Mouse (Mus musculus): ENCODE measurements at regions not wholly inside any gene's neighbourhood (a gene's known extent, or its start where the extent isn't known, plus 50 kb on each side); places are given as distances from the start of the nearest gene placed in this dataset.
A peak's percentile ranks its signal among the peaks of the same experiment; 100 is the strongest.

DNA sequence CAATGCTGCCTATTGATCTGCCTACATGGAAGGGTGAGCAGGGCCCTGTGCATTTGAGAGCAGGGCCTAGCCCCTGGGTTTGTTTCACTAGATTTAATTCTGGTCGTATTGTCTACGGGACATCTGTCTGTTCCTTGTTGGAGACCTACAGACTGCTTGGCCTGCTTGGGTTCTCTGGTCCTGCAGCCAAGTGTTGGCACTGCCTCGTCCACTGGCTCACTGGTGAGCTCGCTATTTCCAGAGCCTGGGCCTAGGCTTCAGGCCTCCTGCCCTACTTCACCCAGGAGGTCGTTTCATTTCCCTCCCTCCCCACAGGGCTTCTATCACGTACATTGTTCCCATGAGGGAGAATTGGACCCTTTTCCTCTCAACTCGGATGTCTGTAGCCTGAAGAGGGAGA, 62.2 kb upstream of the Blcap start:
- no peak for DNase-seq (ENCODE audit: low spot score)
- intact Hi-C loops (cut with DNase I), result loop anchor here (10.0 kb wide), 1 partner anchor 712 kb away; no protein-coding TSS in a partner anchor

DNA sequence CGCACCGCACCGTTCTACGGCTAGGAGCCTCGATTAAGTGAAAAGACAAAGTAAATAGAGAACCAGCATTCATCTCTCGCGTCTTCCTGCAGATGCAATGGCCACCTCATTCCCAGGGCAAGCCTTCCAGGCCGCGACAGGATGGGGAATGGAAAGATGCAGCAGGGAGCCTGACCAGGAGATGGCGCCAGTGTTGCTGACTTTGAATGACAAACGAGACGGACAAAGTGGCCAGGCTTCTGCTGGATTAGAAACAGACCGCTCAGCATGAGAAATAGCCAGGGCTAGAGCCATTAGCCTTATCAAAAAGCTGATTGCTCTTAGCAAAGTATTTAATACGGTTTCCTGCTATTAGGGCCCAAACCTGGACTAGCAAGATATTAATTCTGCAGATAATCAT, 64.6 kb upstream of the Blcap start:
- peak; percentile 43 for DNase-seq (ENCODE audit: low spot score)
- intact Hi-C loops (cut with DNase I), result loop anchor here (1.0 to 10.0 kb wide), 3 partner anchors 307 to 709 kb away; no protein-coding TSS in a partner anchor

DNA sequence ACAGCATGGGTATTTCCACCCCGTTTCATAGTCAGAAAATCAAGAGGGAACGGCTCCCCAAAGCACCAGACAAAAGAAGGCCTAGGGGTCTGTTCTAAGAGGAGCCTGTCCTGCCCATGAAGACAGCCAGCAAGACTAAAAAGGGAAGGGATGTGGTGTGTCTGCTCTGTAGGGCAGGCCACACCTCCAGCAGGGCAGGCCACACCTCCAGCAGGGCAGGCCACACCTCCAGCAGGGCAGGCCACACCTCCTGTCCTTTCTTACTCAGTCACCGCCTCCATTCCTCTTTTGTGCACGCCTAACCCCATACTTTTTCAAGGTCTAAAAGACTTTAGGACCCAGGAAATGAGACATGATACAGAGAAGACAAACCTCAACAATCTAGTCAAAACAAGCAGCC, 69.8 kb upstream of the Blcap start:
- no peak for DNase-seq (ENCODE audit: low spot score)
- intact Hi-C loops (cut with DNase I), result no loop called here

DNA sequence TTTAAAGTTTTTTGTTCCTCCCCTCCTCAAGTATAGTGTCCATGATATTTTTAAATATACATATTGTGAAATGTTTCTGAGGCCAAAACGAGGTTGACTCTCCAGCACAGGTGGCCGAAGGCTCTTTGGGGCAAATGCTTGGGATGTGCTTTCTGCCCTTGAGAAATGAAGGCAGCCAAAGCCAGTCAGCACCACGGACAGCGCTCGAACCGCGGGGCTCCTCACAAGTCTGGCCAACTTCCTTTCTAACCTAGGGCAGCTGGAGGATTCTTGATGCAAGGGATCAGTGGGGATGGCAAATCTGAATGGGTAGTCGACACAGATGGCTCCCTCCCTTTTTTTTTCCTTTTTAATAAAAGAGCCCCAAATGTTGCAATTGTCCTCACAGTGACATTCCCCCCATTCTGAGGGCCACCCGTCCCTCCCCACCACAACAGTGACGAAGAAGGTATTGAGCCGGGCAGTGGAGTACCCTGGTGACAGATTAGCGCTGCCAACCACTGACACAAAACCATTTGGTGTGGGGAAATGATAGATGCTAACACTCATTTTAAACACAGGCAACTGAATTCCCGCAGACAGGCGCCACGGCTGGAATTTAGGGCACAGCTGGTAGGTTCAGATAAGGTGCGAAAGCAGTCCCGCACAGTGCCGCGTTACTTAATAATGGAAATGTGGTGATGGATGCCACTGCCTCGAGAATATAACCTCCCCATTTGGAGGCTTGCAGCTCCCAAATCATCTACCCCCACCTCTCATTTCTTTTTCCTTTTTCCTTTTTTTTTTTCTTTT, 73.4 kb upstream of the Ctnnbl1 start:
- no peak for DNase-seq (ENCODE audit: low spot score)
- intact Hi-C loops (cut with DNase I), result no loop called here

DNA sequence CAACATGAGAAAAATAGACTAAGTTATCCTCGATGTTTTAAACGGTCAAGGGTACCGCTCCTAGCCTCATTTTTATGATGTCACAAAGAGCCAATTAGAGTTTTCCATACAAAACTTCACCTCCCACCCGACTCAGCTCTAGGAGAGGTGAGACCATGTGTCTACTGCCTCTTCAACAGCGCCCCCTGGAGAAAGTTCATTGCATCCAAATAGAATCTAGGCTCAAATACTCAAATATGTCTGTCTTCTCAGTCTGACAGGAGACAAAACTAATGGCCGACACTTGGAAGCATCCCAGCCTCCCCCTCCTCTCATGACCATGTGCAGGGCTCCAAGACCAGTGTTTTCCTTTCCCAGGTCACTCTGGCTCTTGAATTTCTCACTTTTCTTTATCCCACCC, 72.7 kb upstream of the Ctnnbl1 start:
- intact Hi-C loops (cut with DNase I), result no loop called here
- no peak for DNase-seq (ENCODE audit: low spot score)

DNA sequence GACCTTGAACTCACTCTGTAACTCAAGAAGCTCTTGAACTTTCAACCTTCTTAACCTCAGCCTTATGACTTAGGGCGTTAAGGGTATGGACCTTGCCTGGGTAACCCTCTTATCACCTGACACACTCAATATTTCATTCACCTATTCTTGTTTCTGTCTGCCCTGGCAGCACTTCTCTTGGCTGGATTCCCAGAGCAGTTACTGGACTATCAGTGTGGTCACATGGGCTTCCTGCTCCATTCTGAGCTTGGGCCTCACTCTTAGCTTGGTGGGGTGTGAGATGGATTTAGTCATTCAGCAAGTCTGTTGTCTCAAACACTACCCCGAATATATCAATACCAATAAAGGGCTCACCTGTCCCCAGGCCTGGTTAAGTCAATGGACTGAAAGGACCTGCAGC, 67.0 kb upstream of the Ctnnbl1 start:
- intact Hi-C loops (cut with DNase I), result no loop called here
- no peak for DNase-seq (ENCODE audit: low spot score)

DNA sequence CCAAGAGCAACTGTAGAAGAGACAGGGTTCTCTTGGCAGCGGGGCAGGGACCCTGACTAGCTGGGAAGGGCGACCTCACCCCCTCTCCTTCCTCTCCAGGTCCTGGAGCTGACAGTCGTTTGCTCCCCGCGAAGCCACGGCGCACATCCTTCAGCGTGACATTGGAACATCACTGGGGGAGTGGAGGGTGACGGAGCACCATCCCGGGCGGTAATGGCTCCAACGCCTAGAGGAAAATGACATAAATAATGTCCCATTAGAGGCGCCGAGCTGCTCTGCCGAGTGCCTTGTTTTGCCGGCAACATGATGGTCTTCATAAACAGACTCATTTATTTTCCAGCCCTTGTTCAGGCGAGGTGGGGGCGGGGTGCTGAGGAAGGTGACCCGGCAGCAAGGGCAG, 62.3 kb upstream of the Ctnnbl1 start:
- DNase-seq (ENCODE audit: low spot score), result no peak
- intact Hi-C loops (cut with DNase I), result no loop called here

DNA sequence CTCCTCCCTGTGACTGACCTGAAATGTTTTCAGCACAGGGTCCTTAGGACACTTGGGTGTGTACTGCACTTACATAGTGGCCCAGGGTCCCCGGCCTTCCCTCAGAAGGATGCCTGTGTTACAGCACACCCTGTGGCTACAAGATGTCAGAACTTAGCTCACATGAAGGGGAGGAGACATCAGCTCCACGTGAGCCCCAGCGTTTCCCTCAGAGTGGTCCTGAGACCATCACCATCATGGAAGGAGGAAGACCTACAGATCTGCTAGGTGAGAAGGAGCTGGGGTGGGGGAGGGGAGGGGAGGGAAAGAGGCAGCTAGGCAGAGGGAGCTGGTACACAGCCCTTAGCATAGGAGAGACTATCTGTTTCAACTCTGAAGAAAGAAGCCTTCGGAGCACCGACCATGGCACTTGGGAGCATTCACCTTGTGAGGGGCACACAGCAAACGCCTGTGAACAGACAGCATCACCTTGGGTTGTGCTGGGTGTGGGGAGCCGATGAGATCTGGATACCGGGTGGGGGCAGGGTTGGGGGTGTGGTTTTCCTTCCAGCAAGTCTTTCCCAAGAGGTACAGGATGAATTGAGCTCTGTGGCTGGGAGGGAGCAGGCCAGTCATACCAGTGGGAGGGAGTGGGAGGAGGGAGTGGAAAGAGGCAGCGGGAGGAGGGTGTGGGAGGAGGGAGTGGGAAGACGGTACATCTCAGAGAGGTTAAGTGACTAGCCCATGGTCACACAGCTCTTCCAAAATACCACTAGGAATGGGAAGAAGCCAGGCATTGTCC, 60.6 kb upstream of the Ctnnbl1 start:
- no peak for DNase-seq (ENCODE audit: low spot score)
- intact Hi-C loops (cut with DNase I), result no loop called here

DNA sequence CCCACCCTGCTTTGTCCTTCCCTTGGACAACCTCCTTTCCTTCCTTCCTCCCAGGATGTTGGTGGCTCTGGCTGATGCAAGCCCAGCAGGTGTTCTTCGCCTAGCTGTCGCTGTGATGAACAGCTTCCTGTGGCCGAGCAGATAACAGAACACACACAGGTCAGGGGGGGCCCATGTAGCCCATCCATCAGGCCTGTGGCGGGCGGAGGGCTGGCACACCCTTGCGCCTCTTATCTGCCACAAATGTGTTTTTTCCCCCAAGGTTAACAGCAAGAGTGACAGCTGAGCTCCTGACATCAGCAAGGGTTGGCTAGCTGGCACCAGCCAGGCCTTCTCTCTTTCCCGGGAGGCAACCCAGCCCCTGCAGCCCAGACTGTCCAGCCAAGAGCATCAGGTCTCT, 59.9 kb upstream of the Ctnnbl1 start:
- intact Hi-C loops (cut with DNase I), result no loop called here
- no peak for DNase-seq (ENCODE audit: low spot score)

DNA sequence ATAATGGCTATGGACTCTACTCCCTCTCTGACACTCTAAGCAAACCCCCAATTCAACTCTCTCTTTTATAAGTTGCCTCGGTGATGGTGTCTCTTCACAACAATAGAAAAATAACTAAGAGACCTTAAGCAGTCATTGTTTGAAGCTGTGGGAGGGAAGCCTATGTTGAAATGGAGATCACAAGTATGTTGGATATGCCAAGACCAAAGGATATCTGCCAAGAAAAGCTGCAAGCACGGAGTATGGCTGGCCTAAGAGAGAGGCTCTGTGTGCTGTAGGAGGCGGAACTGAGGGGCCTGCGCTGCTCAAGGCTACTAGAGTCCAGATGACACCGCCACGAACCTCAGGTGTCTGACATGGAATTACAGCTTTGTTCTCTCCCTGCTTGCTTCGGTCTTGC, 55.3 kb upstream of the Ctnnbl1 start:
- intact Hi-C loops (cut with DNase I), result no loop called here
- no peak for DNase-seq (ENCODE audit: low spot score)
